ENCODE assay signal across 10 mouse cellular contexts in genomic region chr17:35200398-35200797, GRCm38 (mm10). TPM values are rescaled to one million over a fixed set of nuclear protein-coding genes. Genes with fewer than 3 reads are reported as not detected.
A peak's percentile ranks its signal among the peaks of the same experiment; 100 is the strongest.
DNase-seq lines count a peak whose midpoint lies in the region; TF ChIP-seq lines count a peak whose summit lies in the region.
"Had no signal": no experiment of that assay in that cellular context is flagged by ENCODE, and none has a peak within 500 bp of the region (broad histone marks: within the 10 kb centered on the region; RNA-seq: fewer than 3 reads in every experiment).

No protein-coding gene starts in this region.

- H3K4me3 ChIP-seq in lung, adult 2 months (replicated peaks; ENCODE audit: extremely low read depth, low read depth, low read length) = no peak overlapping the region
- H3K4me3 ChIP-seq in megakaryocyte, embryonic 14.5 days (replicated peaks) = peak overlapping the region; percentile 95
- H3K4me3 ChIP-seq: kidney, embryonic 15.5 days had no signal

- WGBS in lung, adult 2 months = 60% methylated on average over 11 of the region's 11 CpGs

- peaks cover 15% of the 10 kb centered on the region for H3K27me3 ChIP-seq in megakaryocyte, embryonic 14.5 days (replicated peaks)

- DNase-seq in lung, adult 18-20 months = peak; percentile 54 to 61
- DNase-seq in lung, adult 2 months = no peak
- DNase-seq in brain, adult 2 months (ENCODE audit: low read depth, low spot score) = peak; percentile 42
- peak; percentile 76 to 87 for DNase-seq in thymus, postnatal 36 days
- DNase-seq in urinary bladder, postnatal 25 days (ENCODE audit: low spot score) = no peak
- no peak for DNase-seq in cerebellum, postnatal 14 days
- no peak for DNase-seq in layer of hippocampus, adult 8-10 months (ENCODE audit: low spot score in 2 of 2)
- DNase-seq: lung, embryonic 14.5 days had no signal

- no peak for TF ChIP-seq POLR2A in lung, adult 2 months (IDR thresholded peaks at IDR 0.05; ENCODE audit: borderline replicate concordance, extremely low read depth, low read depth, low read length)

- no peaks in the 10 kb centered on the region for H3K9me3 ChIP-seq in megakaryocyte, embryonic 14.5 days
- H3K9me3 ChIP-seq: kidney, embryonic 15.5 days had no signal

- no peak for TF ChIP-seq CTCF in lung, adult 2 months (IDR thresholded peaks at IDR 0.05; ENCODE audit: insufficient read depth, low read length)

- H3K36me3 ChIP-seq in megakaryocyte, embryonic 14.5 days (replicated peaks; ENCODE audit: low read length) = peaks cover 16% of the 10 kb centered on the region
- H3K36me3 ChIP-seq: kidney, embryonic 15.5 days had no signal

- peaks cover 5% of the 10 kb centered on the region; the same call in 1 of the 2 replicates for H3K4me1 ChIP-seq in lung, adult 2 months (ENCODE audit: control insufficient read depth, insufficient read depth, low read length)
- peaks cover 89% of the 10 kb centered on the region for H3K4me1 ChIP-seq in megakaryocyte, embryonic 14.5 days

RNA-seq across cellular contexts. Expression of gene Tnf, which starts 1.4 kb away (rescaled TPM):
- 2.1 and 2.5 TPM in 2 replicates for polyA plus RNA-seq in lung, adult 2 months (2012; rRNA removed)
- polyA plus RNA-seq in megakaryocyte, embryonic 14.5 days (2012; ENCODE audit: insufficient read depth, low replicate concordance) = 2.9 and 3.5 TPM in 2 replicates
- total RNA-seq in layer of hippocampus, adult 8-10 months (2022) = under 1 TPM in 1 of 4 experiments, not detected in 3; 0.29 TPM

RNA-seq across cellular contexts. Expression of gene Lta, which starts 4.8 kb away (rescaled TPM):
- polyA plus RNA-seq in lung, adult 2 months (2012; rRNA removed) = 1.0 and 1.1 TPM in 2 replicates
- polyA plus RNA-seq in megakaryocyte, embryonic 14.5 days (2012; ENCODE audit: insufficient read depth, low replicate concordance) = 0.85 TPM in 1 of 2 replicates, not detected in the other
- total RNA-seq in layer of hippocampus, adult 8-10 months (2022) = under 1 TPM; 0.32 to 0.89 (median 0.67) TPM

RNA-seq across cellular contexts. Expression of gene Ltb, which starts 6.2 kb away (rescaled TPM):
- polyA plus RNA-seq in lung, adult 2 months (2012; rRNA removed) = 28.1 and 29.9 TPM in 2 replicates
- polyA plus RNA-seq in megakaryocyte, embryonic 14.5 days (2012; ENCODE audit: insufficient read depth, low replicate concordance) = 12.1 TPM in 1 of 2 replicates, not detected in the other
- 1 to 10 TPM in 1 of 4 experiments, under 1 TPM in 3; 0.53 to 1.4 (median 0.71) TPM for total RNA-seq in layer of hippocampus, adult 8-10 months (2022)
- polyA plus RNA-seq: lung, embryonic 14.5 days had no signal

RNA-seq across cellular contexts. Expression of gene Lst1, which starts 12.2 kb away (rescaled TPM):
- 19.7 and 37.0 TPM in 2 replicates for polyA plus RNA-seq in lung, adult 2 months (2012; rRNA removed)
- polyA plus RNA-seq in megakaryocyte, embryonic 14.5 days (2012; ENCODE audit: insufficient read depth, low replicate concordance) = 5.9 and 24.8 TPM in 2 replicates
- 10 to 100 TPM in 1 of 4 experiments, 1 to 10 TPM in 3; 5.0 to 13.2 (median 7.1) TPM for total RNA-seq in layer of hippocampus, adult 8-10 months (2022)

RNA-seq across cellular contexts. Expression of gene Gm16181, which starts 20.2 kb away (rescaled TPM):
- 1.2 TPM in 1 of 2 replicates, not detected in the other for polyA plus RNA-seq in lung, adult 2 months (2012; rRNA removed)
- not detected in 2 replicates for polyA plus RNA-seq in megakaryocyte, embryonic 14.5 days (2012; ENCODE audit: insufficient read depth, low replicate concordance)
- not detected for total RNA-seq in layer of hippocampus, adult 8-10 months (2022)

Comparison
In these comparisons a context has a peak if more than half of its experiments do, and no peak if none do; other contexts are left out.
1. DNase-seq: peak in lung, adult 18-20 months (2 of 2), brain, adult 2 months (single experiment) and thymus, postnatal 36 days (2 of 2); none in lung, adult 2 months (single experiment), urinary bladder, postnatal 25 days (single experiment), cerebellum, postnatal 14 days (0 of 2) and layer of hippocampus, adult 8-10 months (0 of 2).